Mouse (Mus musculus) splenic B cell, adult 2 months (primary cell): ENCODE measurements around the gene B4galt5.

Experiments
- DNase-seq: peaks from one replicate; pipeline ENCODE4 v3.0.0-alpha.2; 2011; ENCODE audit warnings: low read depth, low spot score
- H3K27me3 ChIP-seq: 2 replicates; pipeline ENCODE4 v1.6.1; 2012; ENCODE audit warnings: mild to moderate bottlenecking, low read length, moderate library complexity, mixed read lengths; ENCODE audit not compliant: control insufficient read depth, poor library complexity, insufficient read depth, severe bottlenecking
- H3K36me3 ChIP-seq: 2 replicates; pipeline ENCODE4 v1.6.1; 2012; ENCODE audit warnings: mild to moderate bottlenecking, low read length, moderate library complexity, mixed read lengths; ENCODE audit not compliant: control insufficient read depth, poor library complexity, insufficient read depth, severe bottlenecking

The B4galt5 gene

DNA sequence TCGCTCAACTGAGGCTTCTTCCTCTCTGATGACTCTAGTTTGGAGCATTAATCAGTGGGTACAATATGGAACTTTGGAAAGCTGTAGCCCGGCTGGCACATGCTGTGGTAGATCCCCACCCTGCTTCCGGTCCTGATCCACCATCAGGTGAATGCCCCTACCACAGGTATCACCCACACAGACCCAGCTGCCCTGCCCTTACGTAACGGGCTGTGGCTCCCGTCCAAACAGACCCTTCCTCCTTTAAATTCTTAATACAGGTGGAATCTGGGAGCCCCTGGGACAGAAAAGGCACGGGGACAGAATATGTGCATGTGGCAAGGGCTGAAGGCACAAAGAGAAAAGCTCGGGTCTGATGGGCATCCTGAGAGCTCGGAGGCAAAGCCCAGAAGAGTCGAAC, 73.1 kb downstream of the B4galt5 start:
- H3K27me3 ChIP-seq = no peaks in the 10 kb centered on the region
- no peaks in the 10 kb centered on the region for H3K36me3 ChIP-seq
- DNase-seq = no peak

GRCm38 (mm10) chr2:167274713-167275465, 74.1 kb downstream of the B4galt5 start:
- no peak for DNase-seq
- no peaks in the 10 kb centered on the region for H3K27me3 ChIP-seq
- H3K36me3 ChIP-seq = no peaks in the 10 kb centered on the region

- H3K27me3 ChIP-seq = no peaks in the 10 kb centered on the region
- DNase-seq = no peak
- H3K36me3 ChIP-seq = no peaks in the 10 kb centered on the region
Measured at GRCm38 (mm10) chr2:167273206-167273740, 75.7 kb downstream of the B4galt5 start.

- Histone ChIP-seq H3K36me3 (no peaks in the 10 kb centered on the region), H3K27me3 (no peaks in the 10 kb centered on the region)
- DNase-seq = no peak
Measured at GRCm38 (mm10) chr2:167272706-167273105, 76.3 kb downstream of the B4galt5 start.

DNA sequence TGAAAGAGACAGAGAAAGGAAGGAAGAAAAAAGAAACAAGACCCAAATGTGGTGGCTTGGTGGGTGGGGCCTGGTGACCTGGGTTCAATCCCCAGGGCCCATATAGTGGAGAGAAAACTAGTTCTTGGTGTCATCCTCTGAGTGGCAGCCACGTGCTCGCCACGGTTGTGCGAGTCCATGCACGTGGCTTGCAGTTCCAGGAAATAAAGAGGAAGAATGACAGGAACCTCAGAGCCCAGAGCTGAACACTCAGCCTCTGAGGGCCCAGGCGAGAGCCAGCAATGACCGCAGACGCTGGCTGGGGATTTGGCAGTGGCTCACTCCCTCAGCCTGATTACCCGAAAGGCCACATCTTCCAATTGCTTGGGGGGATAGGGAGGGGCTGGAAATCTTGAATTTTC, 77.9 kb downstream of the B4galt5 start:
- Histone ChIP-seq H3K27me3 (no peaks in the 10 kb centered on the region), H3K36me3 (no peaks in the 10 kb centered on the region)
- peak; percentile 80 for DNase-seq

DNA sequence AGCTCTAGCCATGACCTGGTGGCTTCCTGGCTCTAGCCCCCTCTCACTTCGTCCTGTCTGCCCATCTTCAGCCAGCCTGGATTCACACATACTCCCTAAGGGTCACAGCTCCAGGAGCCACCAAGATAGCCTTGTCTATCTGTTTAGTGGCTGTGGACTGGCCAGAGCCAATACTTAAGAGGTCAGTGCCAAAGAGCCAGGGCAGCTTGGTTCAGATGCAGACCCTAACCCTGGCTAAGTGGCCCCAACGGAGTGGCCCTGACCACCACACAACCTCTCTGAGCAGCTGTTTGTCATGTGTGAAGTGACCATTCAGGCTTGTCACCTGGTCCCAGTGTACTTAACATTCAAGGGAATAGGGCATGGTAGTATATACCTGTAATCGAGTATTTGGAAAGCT, 78.5 kb downstream of the B4galt5 start:
- no peak for DNase-seq

GRCm38 (mm10) chr2:167268721-167269120, 80.3 kb downstream of the B4galt5 start:
- no peaks in the 10 kb centered on the region for H3K27me3 ChIP-seq
- no peak for DNase-seq
- no peaks in the 10 kb centered on the region for H3K36me3 ChIP-seq

More for the DNA sequence above, 78.5 kb downstream of the B4galt5 start:
- Histone ChIP-seq H3K27me3 (no peaks in the 10 kb centered on the region), H3K36me3 (no peaks in the 10 kb centered on the region)

DNA sequence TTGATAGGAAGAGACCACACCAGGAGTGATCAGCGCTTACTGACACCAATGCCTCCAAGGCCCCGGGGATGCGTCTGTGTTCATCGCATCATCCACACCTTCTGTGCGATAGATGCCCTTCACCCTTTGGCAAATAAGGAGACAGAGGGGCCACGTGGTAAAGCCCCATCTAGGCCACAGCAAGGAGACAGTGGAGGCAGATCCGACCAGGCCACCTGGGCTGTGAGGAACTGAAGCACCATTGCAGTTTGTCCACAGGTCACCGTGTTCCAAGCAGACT, 80.6 kb downstream of the B4galt5 start:
- no peak for DNase-seq
- Histone ChIP-seq H3K36me3 (no peaks in the 10 kb centered on the region), H3K27me3 (no peaks in the 10 kb centered on the region)

DNA sequence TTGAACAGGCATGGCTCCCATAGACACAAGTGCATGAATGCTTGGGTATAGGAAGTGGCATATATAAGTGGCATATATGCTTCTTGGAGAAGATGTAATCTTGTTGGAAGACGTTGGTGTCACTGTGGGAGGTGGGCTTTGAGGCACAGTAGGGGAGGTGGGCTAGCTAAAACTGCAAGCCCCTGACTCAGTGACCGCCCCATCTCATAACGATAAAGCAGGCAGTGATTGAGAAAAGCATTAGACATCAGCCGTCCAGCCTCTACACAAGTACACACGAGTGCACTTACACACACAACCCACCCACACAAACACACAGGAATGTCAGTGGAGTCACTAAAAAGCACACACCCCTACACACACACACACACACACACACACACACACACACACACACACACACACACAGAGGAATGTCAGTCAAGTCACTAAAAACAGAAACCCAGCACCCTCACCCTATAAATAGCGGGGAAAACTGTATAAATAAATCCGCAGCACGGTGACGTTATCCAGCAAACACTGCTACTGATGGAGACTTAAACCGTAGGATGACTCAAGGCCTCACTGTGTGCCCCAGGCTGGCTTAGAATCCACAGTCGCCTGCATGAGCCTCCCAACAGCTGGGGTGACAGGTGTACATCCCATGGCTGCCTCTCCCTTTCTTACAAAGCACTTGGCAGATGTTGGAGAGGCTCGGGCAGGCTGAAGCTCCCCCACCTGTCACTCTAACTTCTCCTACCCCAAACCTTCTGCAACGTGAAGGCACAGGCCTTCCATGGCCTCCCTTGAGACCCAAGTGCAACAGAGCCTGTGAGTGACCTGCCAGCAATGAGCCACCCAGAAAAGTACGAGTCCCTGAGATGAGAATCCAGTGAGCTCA, 81.2 kb downstream of the B4galt5 start:
- Histone ChIP-seq H3K36me3 (no peaks in the 10 kb centered on the region), H3K27me3 (no peaks in the 10 kb centered on the region)
- DNase-seq = no peak

DNA sequence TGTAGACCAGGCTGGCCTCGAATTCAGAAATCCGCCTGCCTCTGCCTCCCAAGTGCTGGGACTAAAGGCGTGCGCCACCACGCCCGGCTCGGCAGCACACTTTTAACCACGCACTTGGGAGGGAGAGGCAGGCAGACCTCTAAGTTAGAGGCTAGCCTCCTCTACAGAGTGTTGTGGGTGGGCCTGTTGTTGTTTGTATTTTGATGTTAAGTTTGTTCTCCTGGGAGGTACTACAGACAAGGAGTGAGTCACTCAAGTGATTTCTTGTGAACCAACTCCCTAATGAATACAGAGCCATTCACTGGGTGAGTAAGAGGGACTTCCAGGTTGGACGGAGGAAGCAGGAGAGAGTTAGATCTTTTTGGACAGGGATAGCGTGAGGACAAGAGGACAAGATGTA, 82.8 kb downstream of the B4galt5 start:
- DNase-seq = no peak
- no peaks in the 10 kb centered on the region for H3K36me3 ChIP-seq
- H3K27me3 ChIP-seq = no peaks in the 10 kb centered on the region

GRCm38 (mm10) chr2:167265806-167266205, 83.2 kb downstream of the B4galt5 start:
- Histone ChIP-seq H3K36me3 (no peaks in the 10 kb centered on the region), H3K27me3 (no peaks in the 10 kb centered on the region)
- no peak for DNase-seq

DNA sequence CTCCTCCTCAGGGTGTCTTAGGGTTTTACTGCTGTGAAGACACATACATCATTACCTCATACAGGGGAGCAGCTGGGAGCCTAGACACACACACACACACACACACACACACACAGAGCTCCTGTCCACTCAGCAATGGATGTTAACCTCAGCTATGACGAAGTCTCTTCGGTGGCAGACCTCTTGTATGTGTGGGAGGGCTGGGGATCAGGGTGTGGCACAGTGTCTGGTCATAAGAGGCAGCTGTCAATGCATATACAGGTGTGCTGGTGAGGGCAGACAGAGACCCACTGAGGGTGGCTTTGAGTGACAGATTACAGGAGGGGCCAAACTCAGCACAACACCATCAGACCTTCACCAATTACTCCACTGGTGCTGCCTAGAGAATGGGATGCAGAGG, 84.0 kb downstream of the B4galt5 start:
- Histone ChIP-seq H3K36me3 (no peaks in the 10 kb centered on the region), H3K27me3 (no peaks in the 10 kb centered on the region)
- DNase-seq = no peak

- Histone ChIP-seq H3K36me3 (no peaks in the 10 kb centered on the region), H3K27me3 (no peaks in the 10 kb centered on the region)
- DNase-seq = no peak
Measured at GRCm38 (mm10) chr2:167263931-167264330, 85.1 kb downstream of the B4galt5 start.

DNA sequence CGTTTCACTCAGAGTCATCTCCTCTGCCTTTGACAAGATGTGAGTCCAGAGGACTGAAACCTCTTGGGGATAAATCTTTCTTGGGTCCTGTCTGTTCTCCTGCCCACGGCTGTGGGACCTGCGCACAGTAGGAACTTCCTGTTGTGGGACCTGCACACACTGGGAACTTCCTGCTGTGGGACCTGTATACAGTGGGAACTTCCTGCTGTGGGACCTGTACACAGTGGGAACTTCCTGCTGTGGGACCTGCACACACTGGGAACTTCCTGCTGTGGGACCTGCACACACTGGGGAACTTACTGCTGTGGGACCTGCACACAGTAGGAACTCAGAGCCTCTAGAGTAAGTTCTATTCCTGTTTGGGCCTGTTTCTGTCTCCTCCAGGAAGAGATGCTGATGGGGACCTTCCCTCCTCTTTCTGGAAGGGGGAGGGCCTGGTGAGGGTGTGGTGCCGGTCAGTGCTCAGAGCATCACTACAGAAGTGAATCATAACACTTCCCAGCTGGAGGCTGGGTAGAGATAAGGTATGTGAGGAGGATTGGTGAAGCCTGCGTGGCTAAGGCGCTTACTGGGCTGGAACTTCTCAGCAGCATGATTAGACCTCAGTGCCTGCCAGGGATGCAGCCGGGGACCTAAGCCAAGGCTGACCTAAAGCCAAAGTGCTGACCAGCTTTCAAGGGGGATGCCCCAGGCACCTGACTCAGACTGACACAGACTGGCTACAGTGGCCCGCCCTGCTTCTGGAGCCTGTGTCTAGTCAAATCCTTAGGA, 85.8 kb downstream of the B4galt5 start:
- no peaks in the 10 kb centered on the region for H3K27me3 ChIP-seq
- no peaks in the 10 kb centered on the region for H3K36me3 ChIP-seq
- DNase-seq = no peak

DNA sequence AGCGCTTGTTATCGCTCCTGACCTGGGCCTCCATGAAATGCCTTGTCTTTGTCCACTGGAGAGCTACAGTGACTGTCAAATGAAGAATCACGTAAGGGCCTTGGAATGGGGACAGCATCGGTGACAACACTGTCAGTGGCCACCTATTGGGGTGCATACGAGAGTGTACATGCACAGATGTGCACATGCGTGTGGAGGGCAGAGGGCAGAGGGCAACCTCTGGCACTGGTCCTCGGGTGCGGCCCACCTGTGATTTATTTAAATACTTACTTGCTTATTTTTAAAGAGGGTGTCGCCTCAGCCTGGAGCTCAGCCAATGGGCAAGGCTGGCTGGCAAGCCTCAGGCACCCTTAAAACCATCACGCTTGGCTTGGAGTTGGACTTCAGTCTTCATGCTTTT, 86.5 kb downstream of the B4galt5 start:
- Histone ChIP-seq H3K36me3 (no peaks in the 10 kb centered on the region), H3K27me3 (no peaks in the 10 kb centered on the region)
- DNase-seq = no peak
